Mouse (Mus musculus) CH12.LX (cell line): ENCODE results near the gene Galnt17. TPM values are rescaled to one million over a fixed set of nuclear protein-coding genes. Genes with fewer than 3 reads are reported as not detected.

Experiments used
- DNase-seq: peaks from one replicate; pipeline ENCODE4 v3.0.0-alpha.2; 2013; ENCODE audit errors: extremely low read depth
- H3K27ac ChIP-seq: 2 replicates; pipeline ENCODE4 v1.5.1; 2012; ENCODE audit warnings: low read depth, mild to moderate bottlenecking, control low read depth, moderate library complexity; ENCODE audit not compliant: insufficient read depth
- H3K27me3 ChIP-seq: replicated peaks from 2 replicates; pipeline ENCODE3; 2012; ENCODE audit warnings: inconsistent platforms
- H3K36me3 ChIP-seq, 2 experiments: replicated peaks in 1 of 2; 2 replicates each; pipeline versions ENCODE3 to v1.6.1; 2012; ENCODE audit warnings: inconsistent platforms in 1 of 2, low read length in 1 of 2, mild to moderate bottlenecking in 1 of 2, mixed read lengths in 1 of 2, moderate library complexity in 1 of 2; ENCODE audit not compliant: control insufficient read depth in 1 of 2, insufficient read depth in 1 of 2
- H3K4me1 ChIP-seq, 2 experiments: 2 replicates each; pipeline ENCODE4 v1.6.1; 2012; ENCODE audit warnings: inconsistent platforms in 1 of 2, moderate library complexity in 1 of 2; ENCODE audit not compliant: insufficient read depth in 2 of 2, control insufficient read depth in 1 of 2
- H3K4me2 ChIP-seq: 2 replicates; pipeline ENCODE4 v1.6.1; 2012; ENCODE audit warnings: low read depth, mild to moderate bottlenecking, control low read depth; ENCODE audit not compliant: poor library complexity, insufficient read depth, severe bottlenecking
- H3K4me3 ChIP-seq, 3 experiments: fragments of 150-350 bp in 1 of 3; sonication (generic) in 1 of 3; replicated peaks in 1 of 3; 2 replicates each; pipeline versions ENCODE3 to v1.5.1; 2011 to 2012; ENCODE audit warnings: low read depth in 2 of 3, low read length in 2 of 3, mild to moderate bottlenecking in 2 of 3, moderate library complexity in 2 of 3, control low read depth in 1 of 3, improper control_type of control experiment in 1 of 3, inconsistent platforms in 1 of 3, mixed read lengths in 1 of 3; ENCODE audit not compliant: poor library complexity in 1 of 3
- H3K79me2 ChIP-seq: replicated peaks from 2 replicates; pipeline ENCODE4 v1.6.1; 2012; ENCODE audit warnings: mild to moderate bottlenecking, moderate library complexity; ENCODE audit not compliant: control insufficient read depth, poor library complexity, insufficient read depth, severe bottlenecking; ENCODE audit errors: extremely low read depth
- H3K9ac ChIP-seq: 2 replicates; pipeline ENCODE4 v1.6.1; 2012; ENCODE audit warnings: low read depth, mild to moderate bottlenecking, control low read depth, moderate library complexity; ENCODE audit not compliant: insufficient read depth
- H3K9me3 ChIP-seq: replicated peaks from 2 replicates; pipeline ENCODE3; 2012; ENCODE audit warnings: low read length, inconsistent platforms, mixed read lengths
- CHD1 ChIP-seq: IDR thresholded peaks from 2 replicates; pipeline ENCODE4 v1.6.1; 2012; ENCODE audit warnings: low read depth, low read length, improper control_type of control experiment, inconsistent platforms
- CHD2 ChIP-seq: IDR thresholded peaks from 2 replicates; pipeline ENCODE4 v1.6.1; 2011; ENCODE audit warnings: low read length, improper control_type of control experiment
- E2F4 ChIP-seq: IDR thresholded peaks from 2 replicates; pipeline ENCODE4 v1.6.1; 2011; ENCODE audit warnings: low read depth, low read length, improper control_type of control experiment; ENCODE audit not compliant: insufficient replicate concordance
- GABPA ChIP-seq: IDR thresholded peaks from 2 replicates; pipeline ENCODE4 v1.6.1; 2012; ENCODE audit warnings: low read depth, low read length, improper control_type of control experiment, inconsistent platforms; ENCODE audit not compliant: insufficient replicate concordance
- HCFC1 ChIP-seq: IDR thresholded peaks from 2 replicates; pipeline ENCODE4 v1.6.1; 2012; ENCODE audit warnings: low read depth, mild to moderate bottlenecking, inconsistent platforms, low read length, improper control_type of control experiment
- IRF4 ChIP-seq: IDR thresholded peaks from 2 replicates; pipeline ENCODE4 v1.6.1; 2014; ENCODE audit warnings: low read depth, mild to moderate bottlenecking, inconsistent platforms, low read length, improper control_type of control experiment
- JUND ChIP-seq: conservative IDR thresholded peaks from 2 replicates; pipeline ENCODE4 v1.6.1; 2011; ENCODE audit warnings: low read depth, low read length, improper control_type of control experiment
- KAT2A ChIP-seq: IDR thresholded peaks from 2 replicates; pipeline ENCODE4 v1.6.1; 2012; ENCODE audit warnings: low read length, improper control_type of control experiment, inconsistent platforms; ENCODE audit not compliant: insufficient replicate concordance
- MAFK ChIP-seq: IDR thresholded peaks from 2 replicates; pipeline ENCODE4 v1.6.1; 2011; ENCODE audit warnings: low read length, improper control_type of control experiment; ENCODE audit not compliant: insufficient replicate concordance
- MAZ ChIP-seq: IDR thresholded peaks from 2 replicates; pipeline ENCODE4 v1.6.1; 2012; ENCODE audit warnings: low read depth, mild to moderate bottlenecking, inconsistent platforms, low read length, improper control_type of control experiment, moderate library complexity
- MEF2A ChIP-seq: IDR thresholded peaks from 2 replicates; pipeline ENCODE4 v1.6.1; 2014; ENCODE audit warnings: low read depth, mild to moderate bottlenecking, inconsistent platforms, low read length, improper control_type of control experiment, borderline replicate concordance
- NRF1 ChIP-seq: IDR thresholded peaks from 2 replicates; pipeline ENCODE4 v1.6.1; 2014; ENCODE audit warnings: low read depth, mild to moderate bottlenecking, inconsistent platforms, low read length, improper control_type of control experiment, moderate library complexity
- PAX5 ChIP-seq: IDR thresholded peaks from 2 replicates; pipeline ENCODE4 v1.6.1; 2012; ENCODE audit warnings: low read length, inconsistent platforms, mixed read lengths
- RCOR1 ChIP-seq: conservative IDR thresholded peaks from 2 replicates; pipeline ENCODE4 v1.6.1; 2012; ENCODE audit warnings: low read depth, mild to moderate bottlenecking, inconsistent platforms, low read length, improper control_type of control experiment
- TCF12 ChIP-seq: IDR thresholded peaks from 2 replicates; pipeline ENCODE4 v1.6.1; 2014; ENCODE audit warnings: low read depth, mild to moderate bottlenecking, inconsistent platforms, low read length, improper control_type of control experiment
- UBTF ChIP-seq: IDR thresholded peaks from 2 replicates; pipeline ENCODE4 v1.6.1; 2012; ENCODE audit warnings: low read depth, mild to moderate bottlenecking, inconsistent platforms, low read length, improper control_type of control experiment, moderate library complexity
- USF2 ChIP-seq: conservative IDR thresholded peaks from 2 replicates; pipeline ENCODE4 v1.6.1; 2011; ENCODE audit warnings: low read depth, low read length, improper control_type of control experiment
- ZMIZ1 ChIP-seq: IDR thresholded peaks from 2 replicates; pipeline ENCODE4 v1.6.1; 2012; ENCODE audit warnings: low read depth, mild to moderate bottlenecking, inconsistent platforms, low read length, improper control_type of control experiment
- dilution Hi-C: fragments of 300-500 bp; cut with MboI; formaldehyde crosslinking; loops from 2 replicates; pipeline ENCODE4 v1.14.3; 2020; ENCODE audit warnings: low sequenced_read_pairs; ENCODE audit not compliant: extremely low pct_unique_long_range_greater_than_20kb, extremely low pct_ligation_motif_present
- in situ Hi-C: fragments of 300-500 bp; cut with MboI; formaldehyde crosslinking; loops from 3 replicates; pipeline ENCODE4 v1.14.3; 2019; ENCODE audit warnings: low sequenced_read_pairs, low pct_ligation_motif_present, low pct_unique_long_range_greater_than_20kb, mixed read lengths
- polyA plus RNA-seq: library from polyadenylated mRNA; unstranded; fragments of >175 nt; gene quantifications from 2 replicates; pipeline ENCODE4 v1.2.1, GENCODE M21; 2012; ENCODE audit warnings: low read depth; ENCODE audit not compliant: insufficient read length
- total RNA-seq, 2 experiments: library from RNA; depleted of rRNA; stranded (reverse); fragments of 300-350 nt in 1 of 2; fragments of >200 nt in 1 of 2; gene quantifications; 2 replicates each; pipeline ENCODE4 v1.2.3; 2012 to 2014

Galnt17 gene
- total and polyA plus RNA-seq, 3 experiments, result 0.09 TPM; not detected in 2

DNA sequence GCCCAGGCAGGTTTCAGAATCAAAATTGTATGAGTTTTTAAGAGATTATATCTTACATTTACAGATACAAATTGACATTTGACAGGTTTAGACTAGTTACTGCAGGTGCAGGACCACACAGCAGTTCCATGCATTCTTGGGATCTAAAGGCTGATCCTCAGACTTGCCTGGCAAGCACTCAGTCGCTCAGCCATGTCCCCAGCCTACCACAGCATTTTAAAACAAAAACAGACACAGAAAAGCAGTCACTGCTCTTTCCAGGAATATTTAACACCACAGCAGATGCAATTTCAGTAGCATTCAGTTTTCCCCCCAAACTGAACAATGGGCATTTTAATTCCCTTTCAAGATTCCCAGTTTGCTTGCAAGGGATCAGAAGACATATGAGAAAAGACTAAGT is 84.9 kb downstream of the Galnt17 start:
- Histone ChIP-seq H3K9me3 (peaks cover 68% of the 10 kb centered on the region), H3K4me2 (no peak overlapping the region), H3K27me3 (no peaks in the 10 kb centered on the region), H3K79me2 (no peaks in the 10 kb centered on the region), H3K9ac (no peak overlapping the region), H3K4me3 (no peak overlapping the region), H3K36me3 (no peaks in the 10 kb centered on the region), H3K27ac (no peak overlapping the region), H3K4me1 (no peaks in the 10 kb centered on the region)
- DNase-seq, result no peak
- in situ Hi-C loops (no loop called here), dilution Hi-C loops (no loop called here)
- no peak for TF ChIP-seq GABPA
- no peak for TF ChIP-seq NRF1
- no peak for TF ChIP-seq CHD1
- no peak for TF ChIP-seq UBTF
- no peak for TF ChIP-seq HCFC1
- no peak for TF ChIP-seq E2F4
- TF ChIP-seq MEF2A, result no peak

DNA sequence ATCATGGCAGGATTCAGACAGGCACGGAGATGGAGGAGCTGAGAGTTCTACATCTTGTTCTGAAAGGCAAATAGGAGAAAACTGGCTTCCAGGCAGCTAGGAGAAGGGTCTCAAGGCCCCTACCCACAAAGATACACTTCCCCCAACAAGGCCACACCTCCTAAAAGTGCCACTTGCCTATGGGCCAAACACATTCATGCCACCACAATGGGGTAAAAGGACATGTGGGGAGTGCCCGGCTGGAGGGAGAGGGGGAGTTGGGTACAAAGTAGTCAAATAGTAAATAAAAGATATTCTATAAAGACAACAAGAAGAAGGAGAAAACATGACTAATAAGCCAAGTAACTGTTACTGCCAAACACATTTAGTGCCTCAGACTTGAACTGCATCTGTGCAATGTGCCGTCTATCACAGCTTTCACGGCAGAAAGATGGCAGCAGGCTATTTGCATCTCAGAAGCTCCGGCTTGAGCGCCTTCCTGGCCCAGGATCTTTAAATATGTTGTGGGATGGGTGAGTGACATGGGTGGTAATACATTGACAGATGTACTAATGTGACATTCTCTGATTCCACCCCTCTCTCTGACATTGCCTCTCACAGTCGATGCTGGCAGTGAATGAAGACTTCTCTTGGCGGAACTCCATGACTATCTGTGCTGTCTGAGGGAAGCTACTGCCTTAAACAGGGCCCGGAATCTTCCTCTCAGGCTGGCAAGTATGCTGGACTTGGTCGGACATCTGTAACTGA is 85.6 kb downstream of the Galnt17 start:
- no peaks in the 10 kb centered on the region for H3K79me2 ChIP-seq
- DNase-seq, result no peak
- no peak overlapping the region for H3K9ac ChIP-seq
- H3K27me3 ChIP-seq, result no peaks in the 10 kb centered on the region
- H3K9me3 ChIP-seq, result peaks cover 70% of the 10 kb centered on the region
- no peak overlapping the region for H3K4me3 ChIP-seq
- in situ Hi-C loops, result no loop called here
- no peaks in the 10 kb centered on the region for H3K4me1 ChIP-seq
- dilution Hi-C loops, result no loop called here
- TF ChIP-seq MAZ (no peak), JUND (no peak), RCOR1 (no peak), TCF12 (no peak), MEF2A (no peak), CHD2 (no peak), MAFK (no peak), GABPA (no peak), USF2 (no peak), PAX5 (no peak), KAT2A (no peak), ZMIZ1 (no peak), IRF4 (no peak)
- no peak overlapping the region for H3K27ac ChIP-seq
- H3K36me3 ChIP-seq, result no peaks in the 10 kb centered on the region
- H3K4me2 ChIP-seq, result no peak overlapping the region
